Mouse (Mus musculus) myocyte (in vitro differentiated cells): ENCODE measurements at regions not wholly inside any gene's neighbourhood (a gene's known extent, or its start where the extent isn't known, plus 50 kb on each side); places are given as distances from the start of the nearest gene placed in this dataset.

Experiments used
- CEBPB ChIP-seq: IDR thresholded peaks from 2 replicates; pipeline ENCODE4 v1.6.1; 2011; ENCODE audit warnings: mild to moderate bottlenecking, moderate library complexity; ENCODE audit not compliant: poor library complexity, insufficient read depth, severe bottlenecking
- MAX ChIP-seq: IDR thresholded peaks from one replicate; pipeline ENCODE4 v1.6.1; 2011; ENCODE audit warnings: low read depth, mild to moderate bottlenecking, control low read depth
- MYOD1 ChIP-seq, 3 experiments: IDR thresholded peaks; one replicate each; pipeline ENCODE4 v1.6.1; 2011; ENCODE audit warnings: control low read depth in 2 of 3, low read depth in 2 of 3, mild to moderate bottlenecking in 2 of 3, moderate library complexity in 1 of 3; ENCODE audit not compliant: insufficient read length in 2 of 3, control insufficient read depth in 1 of 3
- POLR2A ChIP-seq: IDR thresholded peaks from one replicate; pipeline ENCODE4 v1.6.1; 2011; ENCODE audit warnings: low read depth, mild to moderate bottlenecking, control low read depth, moderate library complexity; ENCODE audit not compliant: insufficient read length
- USF1 ChIP-seq: IDR thresholded peaks from one replicate; pipeline ENCODE4 v1.6.1; 2011; ENCODE audit warnings: low read depth, mild to moderate bottlenecking, control low read depth, moderate library complexity

DNA sequence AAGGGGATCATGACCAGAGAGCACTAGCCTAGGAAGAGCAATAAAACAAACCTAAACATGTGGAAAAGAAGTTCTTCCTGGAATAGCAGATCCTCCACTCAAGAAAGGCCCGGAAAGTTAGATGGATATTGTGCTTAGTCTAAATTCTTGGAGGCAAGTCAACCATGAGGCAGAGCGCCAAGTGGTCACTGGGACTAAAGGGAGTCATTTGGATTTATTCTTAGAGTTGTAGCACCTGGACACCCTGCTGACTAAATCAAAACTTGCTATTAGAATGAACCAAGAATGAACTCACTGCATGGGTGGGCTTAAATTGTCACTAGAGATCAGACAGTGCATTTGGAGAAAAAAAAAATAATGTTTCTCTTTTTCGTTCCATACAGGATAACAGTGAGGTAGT lies 166.8 kb upstream of the Fam84a start:
- TF ChIP-seq MYOD1 (IDR thresholded peaks at IDR 0.05; ENCODE audit: control insufficient read depth in 1 of 3, insufficient read length in 2 of 3, low read depth in 2 of 3) (no peak), USF1 (no peak), POLR2A (no peak), CEBPB (no peak), MAX (no peak)
